Mouse (Mus musculus) MEL (cell line): Measurements from ENCODE around the gene Zup1. TPM values are rescaled to one million over a fixed set of nuclear protein-coding genes. Genes with fewer than 3 reads are reported as not detected.

Source experiments
- polyA plus RNA-seq, 2 experiments: library from polyadenylated mRNA; stranded (reverse) in 1 of 2; unstranded in 1 of 2; fragments of >175 nt in 1 of 2; fragments of >200 nt in 1 of 2; gene quantifications; 2 replicates each; pipeline versions ENCODE4 v1.2.1 to v1.2.4; 2012; ENCODE audit warnings: low replicate concordance in 2 of 2, low read depth in 1 of 2; ENCODE audit not compliant: insufficient read length in 2 of 2, insufficient read depth in 1 of 2, missing spikeins in 1 of 2
- total RNA-seq: library from RNA; depleted of rRNA; stranded (reverse); fragments of 300-350 nt; gene quantifications from 2 replicates; pipeline ENCODE4 v1.2.3, GENCODE M21; 2012; rRNA removed

Gene Zup1
- total and polyA plus RNA-seq, 3 experiments: 6.0 to 6.9 TPM; not detected in 1

Other genes with a start within 250 kb of the Zup1 start
- gene Sult3a2, start 164.6 kb downstream of the Zup1 start, total RNA-seq: not detected in 2 replicates
- not detected for gene Sult3a2, start 164.6 kb downstream of the Zup1 start, polyA plus RNA-seq
- gene Sult3a1, start 93.5 kb downstream of the Zup1 start, total RNA-seq: not detected in 2 replicates
- not detected for gene Sult3a1, start 93.5 kb downstream of the Zup1 start, polyA plus RNA-seq
- gene Rsph4a, start 46.2 kb downstream of the Zup1 start, total RNA-seq: not detected in 2 replicates
- not detected for gene Rsph4a, start 46.2 kb downstream of the Zup1 start, polyA plus RNA-seq
- 137 and 157 TPM in 2 replicates for gene Rwdd1, start 68.4 kb upstream of the Zup1 start, total RNA-seq
- 100 to 1,000 TPM in 1 of 2 experiments, not detected in 1; 114 TPM for gene Rwdd1, start 68.4 kb upstream of the Zup1 start, polyA plus RNA-seq
- not detected in 2 replicates for gene Trappc3l, start 86.3 kb upstream of the Zup1 start, total RNA-seq
- gene Trappc3l, start 86.3 kb upstream of the Zup1 start, polyA plus RNA-seq: not detected
- not detected in 2 replicates for gene Calhm4, start 93.0 kb upstream of the Zup1 start, total RNA-seq
- gene Calhm4, start 93.0 kb upstream of the Zup1 start, polyA plus RNA-seq: not detected
- gene Calhm5, start 145.2 kb upstream of the Zup1 start, total RNA-seq: not detected in 2 replicates
- not detected for gene Calhm5, start 145.2 kb upstream of the Zup1 start, polyA plus RNA-seq
- gene Calhm6, start 176.7 kb upstream of the Zup1 start, total RNA-seq: not detected in 2 replicates
- not detected for gene Calhm6, start 176.7 kb upstream of the Zup1 start, polyA plus RNA-seq